Mouse (Mus musculus) adrenal gland, postnatal 10 days (tissue): ENCODE results near the gene Fzd2. TPM values are rescaled to one million over a fixed set of nuclear protein-coding genes. Genes with fewer than 3 reads are reported as not detected.
"Not testable (repeated sequence)": the region's sequence is repeated elsewhere in the genome, so short reads cannot be mapped to it uniquely, and the experiment has no call there.

Experiments
- DNase-seq: peaks from one replicate; pipeline ENCODE4 v3.0.0; 2021; ENCODE audit warnings: mixed read lengths
- long read RNA-seq, 2 experiments: library from polyadenylated mRNA; stranded (forward); transcript quantifications; one replicate each; pipeline ENCODE4 v2.0.0; 2021
- total RNA-seq, 2 experiments: library from RNA; stranded (reverse); gene quantifications; 2 replicates each; pipeline ENCODE4 v1.2.3; 2021

Gene Fzd2
- total RNA-seq: 1 to 10 TPM; 6.3 to 7.2 TPM
- long read RNA-seq, experiment 1, transcript Fzd2-201 (1 exons, 3,663 nt): major isoform, 15 of 15 reads
- long read RNA-seq, experiment 1, partial matches to known transcripts: 0 of 15 reads
- long read RNA-seq, experiment 1, other reads (novel, unspliced or antisense): 0 of 15 reads
- long read RNA-seq, experiment 2, transcript Fzd2-201 (1 exons, 3,663 nt): major isoform, 6 of 6 reads
- long read RNA-seq, experiment 2, partial matches to known transcripts: 0 of 6 reads
- long read RNA-seq, experiment 2, other reads (novel, unspliced or antisense): 0 of 6 reads

DNA sequence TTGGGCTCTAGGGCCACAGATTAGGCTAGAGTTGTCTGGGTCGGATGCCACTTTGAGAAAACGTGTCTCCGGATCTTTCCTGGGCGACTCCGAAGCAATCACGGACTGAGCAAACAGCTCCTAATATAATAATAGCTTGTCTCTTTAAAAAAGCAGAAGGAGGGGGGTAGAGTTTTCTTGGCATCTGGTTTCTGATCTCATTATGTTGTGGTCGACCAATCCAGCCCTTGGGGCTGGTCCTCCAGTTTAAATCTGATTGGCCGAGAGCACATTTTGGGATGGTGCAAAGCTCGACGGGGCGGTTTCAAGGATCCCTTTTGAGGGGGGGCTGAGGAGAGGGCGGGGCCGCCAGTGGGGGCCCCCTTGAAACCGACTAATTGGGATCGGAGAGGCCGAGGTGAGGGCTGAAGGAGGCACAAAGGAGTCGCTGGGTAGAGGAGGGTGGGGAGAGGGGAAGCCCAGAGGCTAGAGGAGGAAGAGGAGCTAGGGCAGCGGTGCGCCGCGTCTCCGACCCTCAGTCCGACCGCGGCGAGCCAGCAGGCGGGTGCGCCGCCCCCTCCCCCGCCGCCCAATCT is at the start of gene Fzd2:
TSS of gene Fzd2 (plus strand) at position 387 of the 575 bp plus-strand sequence.
- peak; percentile 86 for DNase-seq

DNA sequence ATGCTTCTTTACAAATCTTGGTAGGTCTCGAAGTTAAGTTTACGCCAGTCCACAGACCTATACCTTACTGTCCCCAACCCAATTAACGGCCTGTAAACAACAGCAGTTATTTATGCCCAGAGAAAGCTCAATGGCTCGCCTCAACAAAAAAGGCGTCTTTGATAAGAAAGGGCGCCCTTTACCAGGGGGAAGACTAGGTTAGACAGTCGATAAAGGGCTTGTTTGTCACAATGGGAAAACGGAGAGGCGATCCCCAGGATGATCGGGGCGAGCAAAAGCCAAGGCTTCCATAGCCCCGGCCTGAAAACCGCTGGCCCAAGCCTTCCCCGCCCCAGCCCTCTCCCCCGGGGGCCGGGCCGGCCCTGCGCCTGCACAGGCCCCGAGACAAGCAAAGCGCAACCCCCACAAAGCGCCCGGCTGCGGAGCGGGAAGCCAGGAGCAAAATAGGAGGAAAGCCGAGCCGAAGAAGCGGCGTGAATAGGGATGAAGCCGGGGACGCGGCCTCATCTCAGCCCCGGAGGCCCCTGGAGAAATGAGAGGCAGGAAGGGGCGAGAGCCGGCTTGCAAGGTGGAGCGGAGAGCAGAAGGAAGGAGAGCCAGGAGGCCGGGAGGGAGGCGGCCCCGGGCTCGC is 48.7 kb upstream of the Fzd2 start:
- DNase-seq: no peak

DNA sequence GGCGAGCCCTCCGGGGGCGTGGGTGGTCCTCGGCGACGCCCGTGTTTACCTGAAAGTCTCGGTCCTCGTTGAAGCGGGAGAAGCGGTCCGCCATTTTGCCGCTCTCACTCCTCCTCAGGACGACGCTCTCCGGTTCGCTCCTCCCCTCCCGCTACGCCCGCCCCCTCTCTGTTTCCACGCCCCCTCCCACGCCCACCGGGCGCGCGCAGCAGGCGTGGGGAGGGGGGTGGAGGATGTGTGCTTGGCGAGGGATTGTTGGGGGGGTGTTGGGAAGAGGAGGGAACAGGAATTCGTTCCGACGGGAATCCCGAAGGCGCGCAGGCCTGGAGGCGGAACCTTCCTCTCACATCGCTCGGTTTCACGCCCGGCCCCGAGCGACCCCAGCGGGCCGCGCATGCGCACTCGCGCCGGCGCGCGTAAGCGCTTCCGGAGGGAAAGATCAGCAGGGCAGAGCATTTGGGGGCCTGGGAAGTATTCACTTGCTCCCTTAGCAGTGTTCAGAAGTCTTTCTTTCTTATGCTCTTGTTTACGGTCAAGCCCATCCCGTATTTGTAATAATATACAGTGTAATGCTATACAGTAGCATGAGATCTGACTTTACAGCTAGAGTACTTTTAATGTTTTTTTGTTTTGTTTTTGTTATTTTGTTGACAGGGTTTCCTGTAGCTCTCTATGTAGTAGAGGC is 48.0 kb upstream of the Fzd2 start, which contains the start of gene Gpatch8:
TSS of gene Gpatch8 (minus strand) at position 362 of the 685 bp plus-strand sequence.
- peak; percentile 96 for DNase-seq

DNA sequence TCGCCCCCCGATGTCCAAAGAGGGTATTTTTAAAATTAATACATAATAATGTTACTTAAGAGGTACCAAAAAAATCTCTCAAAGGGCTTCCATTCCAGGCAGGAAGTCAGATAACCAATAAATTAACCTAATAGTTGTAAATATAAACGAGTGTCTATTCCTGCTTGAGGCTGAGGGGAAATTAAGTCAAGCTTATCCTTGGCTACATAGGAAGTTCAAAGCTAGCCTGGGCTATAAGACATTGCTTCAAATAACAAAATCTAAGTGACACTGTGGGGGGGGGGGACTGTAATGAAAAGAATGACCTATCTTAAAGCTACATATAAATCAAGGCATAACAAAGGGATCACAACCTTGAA is 47.5 kb upstream of the Fzd2 start:
- no peak for DNase-seq

DNA sequence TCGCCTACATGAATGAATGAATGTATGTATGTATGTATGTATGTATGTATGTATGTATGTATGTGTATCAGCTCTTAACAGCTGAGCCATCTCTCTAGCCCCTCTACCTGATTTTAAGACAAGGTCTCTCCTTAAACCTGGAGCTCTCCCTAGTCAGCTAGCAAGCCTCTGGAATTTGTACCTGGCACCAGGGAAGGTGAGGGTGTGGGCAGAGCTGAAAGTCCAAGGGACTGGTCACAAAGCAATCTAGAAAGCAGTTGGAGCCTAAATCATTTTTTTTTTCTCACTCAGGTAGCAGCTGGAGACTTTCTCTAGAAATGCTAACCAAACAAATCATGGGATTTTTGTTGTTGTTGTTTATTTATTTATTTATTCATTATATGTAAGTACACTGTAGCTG is 46.8 kb upstream of the Fzd2 start:
- no peak for DNase-seq

DNA sequence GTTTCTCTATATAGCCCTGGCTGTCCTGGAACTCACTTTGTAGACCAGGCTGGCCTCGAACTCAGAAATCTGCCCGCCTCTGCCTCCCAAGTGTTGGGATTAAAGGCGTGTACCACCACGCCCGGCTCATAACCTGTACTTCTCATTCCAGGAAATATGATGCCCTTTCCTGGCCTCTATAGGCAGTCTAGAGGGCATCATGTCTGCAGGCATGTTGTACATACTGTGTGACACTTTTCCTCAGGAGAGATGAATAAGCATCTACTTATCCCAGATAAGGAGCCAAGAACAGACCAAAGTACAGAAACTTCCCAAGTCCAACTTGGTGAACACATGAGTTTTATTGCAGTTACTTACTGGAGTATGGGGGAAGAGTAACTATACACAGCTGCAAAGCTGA is 45.5 kb upstream of the Fzd2 start:
- no peak for DNase-seq

DNA sequence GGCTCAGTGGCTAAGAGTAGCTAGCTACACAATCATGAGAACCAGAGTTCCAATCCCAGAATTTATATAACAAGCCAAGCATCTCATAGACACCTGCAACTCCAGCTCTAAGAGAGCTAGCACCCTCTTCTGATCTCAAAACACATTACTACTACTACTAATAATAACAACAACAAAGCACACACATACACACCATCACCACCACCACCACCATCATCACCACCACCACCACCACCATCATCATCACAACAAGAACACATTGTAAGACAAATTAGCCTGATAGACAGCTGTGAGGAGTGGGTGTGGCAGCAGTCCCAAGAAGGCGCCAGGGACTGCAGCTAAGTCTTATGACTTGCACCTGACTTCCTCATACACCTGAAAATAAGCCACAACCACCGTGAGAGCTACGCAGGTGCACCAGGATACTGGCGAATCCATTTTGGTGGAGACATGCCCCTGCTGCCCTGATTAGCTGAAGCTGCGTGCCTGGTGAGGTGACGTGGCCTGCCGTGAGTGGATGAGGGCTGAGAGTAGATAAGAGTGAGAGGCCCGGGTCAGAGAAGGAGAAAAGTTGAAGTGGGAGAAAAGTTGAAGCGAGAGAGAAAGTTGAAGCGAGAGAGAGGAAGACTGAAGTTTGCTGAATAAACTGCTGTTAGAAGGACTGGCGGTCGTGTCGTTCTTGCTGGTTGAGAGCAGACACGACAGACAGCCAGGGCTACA is 39.1 kb upstream of the Fzd2 start:
- DNase-seq: not testable (repeated sequence)

DNA sequence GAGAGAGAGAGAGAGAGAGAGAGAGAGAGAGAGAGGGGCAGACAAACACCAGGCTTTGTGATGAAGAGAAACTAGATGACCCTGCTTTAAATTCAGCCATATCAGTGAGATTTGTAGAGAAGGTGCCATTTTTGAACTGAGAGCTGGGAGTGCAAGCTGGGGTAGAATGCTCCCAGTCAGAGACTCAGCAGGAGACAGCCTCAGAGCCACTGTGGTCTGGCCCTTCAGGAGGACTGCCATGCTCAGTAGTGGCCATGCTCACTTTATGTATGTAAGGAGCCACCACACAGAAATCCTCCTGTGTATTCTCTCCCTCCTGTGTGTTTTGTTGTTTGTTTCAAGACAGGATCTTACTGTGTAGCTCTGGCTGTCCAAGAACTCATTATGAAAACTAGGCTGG is 38.5 kb upstream of the Fzd2 start:
- DNase-seq: no peak

DNA sequence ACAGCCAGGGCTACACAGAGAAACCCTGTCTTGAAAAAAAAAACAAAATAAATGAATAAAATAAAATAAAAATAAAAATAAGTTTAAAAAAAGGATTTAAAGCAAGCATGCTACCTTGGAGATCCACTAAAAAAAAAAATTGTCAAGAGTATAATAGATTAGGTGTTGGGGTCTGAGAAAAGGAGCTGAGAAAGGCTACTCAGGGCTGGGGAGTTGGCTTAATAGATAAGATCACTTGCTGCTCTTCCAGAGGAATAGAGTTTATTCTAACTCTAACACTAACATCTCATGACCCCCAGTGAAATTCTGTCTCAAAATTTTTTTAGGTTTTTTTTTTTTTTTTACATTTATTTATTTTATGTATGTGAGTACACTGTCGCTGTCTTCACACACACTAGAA is 37.9 kb upstream of the Fzd2 start:
- no peak for DNase-seq

DNA sequence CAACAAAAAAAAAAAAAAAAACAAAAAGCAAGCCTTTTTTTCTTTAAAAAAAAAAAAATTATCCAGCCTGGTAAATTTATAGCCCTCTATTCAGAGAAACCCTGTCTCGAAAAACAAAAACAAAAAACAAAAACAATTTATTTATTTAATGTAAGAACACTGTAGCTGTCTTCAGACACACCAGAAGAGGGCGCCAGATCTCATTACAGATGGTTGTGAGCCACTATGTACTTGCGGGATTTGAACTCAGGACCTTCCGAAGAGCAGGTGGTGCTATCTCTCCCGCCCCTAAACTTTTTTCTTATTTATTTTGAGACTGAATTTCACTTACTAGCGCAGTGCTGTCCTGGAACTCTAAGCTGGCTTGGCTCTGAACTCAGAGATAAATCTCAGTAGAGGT is 37.0 kb upstream of the Fzd2 start:
- DNase-seq: no peak

DNA sequence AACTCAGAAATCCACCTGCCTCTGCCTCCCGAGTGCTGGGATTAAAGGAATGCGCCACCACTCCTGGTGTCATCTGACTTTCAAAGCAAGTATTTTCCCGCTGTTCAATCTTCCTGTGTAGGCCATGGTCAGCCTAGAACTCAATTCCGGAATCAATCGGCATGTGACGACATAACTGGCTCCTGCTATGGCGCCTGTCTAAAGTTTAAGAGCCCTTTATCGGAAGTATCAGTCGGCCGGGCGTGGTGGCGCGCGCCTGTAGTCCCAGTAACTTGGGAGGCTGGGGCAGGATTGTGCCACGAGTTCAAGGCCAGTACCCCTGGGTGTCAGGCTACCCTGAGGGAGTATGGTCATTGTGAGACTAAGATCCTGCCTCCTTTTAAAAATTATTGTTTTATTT is 36.5 kb upstream of the Fzd2 start:
- DNase-seq: no peak

DNA sequence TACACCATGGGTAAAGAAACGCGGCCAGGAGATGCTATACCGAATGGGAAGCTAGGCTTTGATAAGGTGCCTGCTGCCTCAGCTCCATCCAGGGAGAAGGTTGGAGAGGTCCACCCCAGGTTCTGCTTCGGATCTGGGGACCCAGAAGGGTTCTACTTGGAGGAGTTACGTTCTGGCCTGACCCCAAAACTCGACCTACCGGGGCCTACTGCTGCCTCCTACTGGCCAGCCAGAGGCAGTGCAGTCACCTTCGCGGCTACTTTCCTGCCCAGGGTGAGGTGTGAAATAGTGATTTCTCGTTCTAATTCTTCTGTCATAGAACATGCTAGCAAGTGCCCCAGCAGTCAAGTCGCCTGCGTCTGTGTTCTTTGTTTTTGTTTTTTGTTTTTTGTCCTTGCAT is 36.0 kb upstream of the Fzd2 start:
- DNase-seq: no peak

DNA sequence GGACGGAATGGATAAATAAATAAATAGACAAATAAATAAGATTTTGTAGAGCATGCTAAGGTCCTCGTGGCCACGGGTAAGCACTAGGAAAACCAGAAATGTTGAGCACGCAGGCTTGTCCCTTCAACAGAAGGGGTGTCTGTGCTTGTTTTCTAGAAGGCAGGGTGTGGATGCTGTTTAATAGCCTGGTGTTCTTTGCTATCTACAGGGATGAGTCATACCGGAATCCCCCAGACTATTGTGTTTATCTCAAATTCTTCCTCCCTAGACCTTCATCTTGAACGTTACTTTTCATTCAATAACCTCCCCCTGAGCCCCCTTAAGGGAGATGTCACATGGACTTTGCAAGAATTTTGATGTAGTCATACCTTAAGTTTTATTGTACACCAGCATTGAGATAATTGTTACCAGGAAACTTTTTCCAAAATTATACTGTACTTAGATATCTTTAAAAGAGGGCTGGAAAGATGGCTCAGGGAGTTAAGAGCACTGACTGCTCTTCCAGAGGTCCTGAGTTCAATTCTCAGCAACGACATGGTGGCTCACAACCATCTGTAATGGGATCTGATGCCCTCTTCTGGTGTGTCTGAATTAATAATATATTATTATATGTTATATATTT is 35.3 kb upstream of the Fzd2 start:
- DNase-seq: no peak

DNA sequence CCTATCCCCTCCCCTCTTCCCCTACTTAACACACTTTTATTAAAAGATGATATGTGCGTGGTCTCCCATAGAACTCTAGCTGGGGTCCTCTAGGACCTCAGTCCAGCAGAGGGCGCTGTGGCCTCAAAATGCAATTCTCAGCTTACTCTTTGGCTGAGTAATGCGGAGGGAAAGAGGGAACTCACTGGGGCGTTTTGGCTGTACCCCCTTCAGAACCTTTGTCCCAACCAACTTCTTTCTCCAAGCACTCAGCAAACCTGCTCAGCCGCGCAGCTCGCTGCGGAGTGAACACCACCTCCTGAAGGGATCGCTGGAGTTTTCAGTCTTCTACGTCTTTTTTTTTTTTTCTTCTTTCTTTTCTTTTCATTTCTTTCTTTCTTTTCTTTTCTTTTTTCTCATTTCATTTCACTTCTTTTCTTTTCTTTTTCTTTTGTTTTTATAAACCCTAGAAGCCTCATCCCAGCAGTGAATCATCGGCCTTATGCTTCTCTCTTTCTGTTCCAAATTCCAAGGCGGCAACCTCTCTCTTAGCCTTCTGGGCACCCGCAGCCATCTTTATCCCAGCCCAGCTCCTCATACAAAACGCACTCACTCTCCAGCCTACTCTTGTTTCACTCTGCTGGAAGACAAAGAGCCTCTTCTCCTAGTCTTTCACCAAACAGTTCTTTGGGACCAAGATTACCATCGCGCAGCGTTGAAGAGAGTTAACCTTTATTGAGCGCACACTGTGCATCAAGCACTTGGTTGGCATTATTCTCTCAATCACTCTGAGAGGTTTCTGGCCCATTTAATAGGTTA is 31.1 kb upstream of the Fzd2 start:
- peak; percentile 93 for DNase-seq

DNA sequence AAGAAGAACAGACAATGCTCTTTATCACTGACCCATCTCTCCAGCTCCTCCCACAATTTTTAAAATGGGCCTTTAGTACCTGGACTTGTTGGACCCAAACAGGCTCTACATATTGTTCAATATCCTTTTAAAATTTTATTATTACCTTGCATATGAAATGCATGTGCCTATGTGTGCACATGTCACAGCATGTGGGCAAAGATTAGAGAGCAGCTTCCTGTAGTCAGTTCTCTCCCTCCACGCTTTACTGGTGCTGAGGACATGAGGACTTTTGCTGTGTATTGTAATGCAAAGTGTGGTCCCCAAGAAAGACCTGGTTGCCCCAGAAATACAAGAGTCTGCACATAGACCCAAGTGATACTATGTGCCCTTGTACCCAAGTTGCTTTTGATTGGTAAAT is 29.2 kb upstream of the Fzd2 start:
- no peak for DNase-seq

DNA sequence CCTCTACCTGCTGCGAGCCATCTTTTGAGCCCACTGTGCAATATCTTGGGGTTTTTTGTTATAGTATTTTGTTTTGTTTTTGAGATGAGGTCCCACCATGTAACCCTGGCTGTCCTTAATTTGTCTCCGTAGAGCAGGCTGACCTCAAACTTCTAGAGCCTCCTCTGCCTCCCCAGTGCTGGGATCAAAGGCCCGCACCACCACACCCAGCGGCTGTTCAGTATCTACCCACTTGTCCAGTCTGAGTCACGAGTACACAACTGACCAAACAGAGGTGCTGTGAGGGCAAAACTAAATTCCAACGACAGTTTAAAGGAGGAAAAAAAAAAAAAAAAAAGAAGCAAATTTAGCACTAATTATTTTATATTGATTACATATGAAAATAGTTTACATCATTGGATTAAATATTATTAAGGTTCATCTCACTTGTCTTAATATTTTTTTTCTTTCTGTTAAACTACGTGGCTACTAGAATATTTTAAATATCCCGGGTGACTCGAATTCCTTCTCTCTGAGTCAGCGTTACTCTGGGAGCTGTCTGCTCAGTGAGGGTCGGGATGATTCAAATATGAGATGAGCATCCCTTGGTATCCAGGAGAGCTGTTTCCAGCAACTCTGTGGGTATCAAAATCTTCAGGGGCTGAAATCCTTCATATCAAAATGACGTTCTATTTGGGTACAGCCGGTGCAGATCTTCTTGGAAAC is 28.0 kb upstream of the Fzd2 start:
- DNase-seq: no peak

DNA sequence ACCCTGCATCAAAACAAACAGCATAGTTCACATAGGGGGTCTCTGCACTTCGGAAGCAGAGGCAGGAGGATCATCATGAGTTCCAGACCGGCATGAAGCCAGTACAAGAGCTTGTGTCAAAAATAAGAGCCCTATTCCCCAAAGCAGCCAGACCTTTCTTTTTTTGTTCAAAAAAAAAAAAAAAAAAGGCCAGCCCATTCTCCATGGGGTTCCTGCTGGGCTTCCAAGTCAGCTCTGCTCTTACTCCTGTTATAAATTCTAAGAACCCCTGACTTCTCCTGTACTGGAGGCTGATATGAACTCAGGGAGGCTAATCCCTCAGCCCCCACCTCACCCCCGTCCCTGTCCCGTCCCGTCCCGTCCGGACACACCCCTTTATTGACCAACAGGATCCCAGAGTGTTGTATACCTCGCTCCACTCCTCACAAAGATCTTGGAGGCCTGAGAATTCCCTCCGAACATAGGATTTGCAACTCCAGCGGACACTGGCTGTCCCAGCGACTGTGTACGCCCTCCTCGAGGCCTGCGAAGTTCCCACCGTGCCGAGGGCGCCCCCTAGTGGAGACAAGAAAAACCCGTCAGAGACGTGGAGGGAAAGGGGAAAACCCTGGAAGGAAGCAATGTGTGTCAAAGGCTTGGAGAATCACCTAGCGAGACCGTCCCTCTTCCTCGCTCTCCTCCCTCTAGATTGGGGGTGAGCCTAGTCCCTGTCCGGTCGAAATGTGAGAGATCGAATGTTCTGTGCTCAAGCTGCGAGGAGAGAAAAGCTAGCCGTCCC is 25.7 kb upstream of the Fzd2 start:
- peak; percentile 93 for DNase-seq

DNA sequence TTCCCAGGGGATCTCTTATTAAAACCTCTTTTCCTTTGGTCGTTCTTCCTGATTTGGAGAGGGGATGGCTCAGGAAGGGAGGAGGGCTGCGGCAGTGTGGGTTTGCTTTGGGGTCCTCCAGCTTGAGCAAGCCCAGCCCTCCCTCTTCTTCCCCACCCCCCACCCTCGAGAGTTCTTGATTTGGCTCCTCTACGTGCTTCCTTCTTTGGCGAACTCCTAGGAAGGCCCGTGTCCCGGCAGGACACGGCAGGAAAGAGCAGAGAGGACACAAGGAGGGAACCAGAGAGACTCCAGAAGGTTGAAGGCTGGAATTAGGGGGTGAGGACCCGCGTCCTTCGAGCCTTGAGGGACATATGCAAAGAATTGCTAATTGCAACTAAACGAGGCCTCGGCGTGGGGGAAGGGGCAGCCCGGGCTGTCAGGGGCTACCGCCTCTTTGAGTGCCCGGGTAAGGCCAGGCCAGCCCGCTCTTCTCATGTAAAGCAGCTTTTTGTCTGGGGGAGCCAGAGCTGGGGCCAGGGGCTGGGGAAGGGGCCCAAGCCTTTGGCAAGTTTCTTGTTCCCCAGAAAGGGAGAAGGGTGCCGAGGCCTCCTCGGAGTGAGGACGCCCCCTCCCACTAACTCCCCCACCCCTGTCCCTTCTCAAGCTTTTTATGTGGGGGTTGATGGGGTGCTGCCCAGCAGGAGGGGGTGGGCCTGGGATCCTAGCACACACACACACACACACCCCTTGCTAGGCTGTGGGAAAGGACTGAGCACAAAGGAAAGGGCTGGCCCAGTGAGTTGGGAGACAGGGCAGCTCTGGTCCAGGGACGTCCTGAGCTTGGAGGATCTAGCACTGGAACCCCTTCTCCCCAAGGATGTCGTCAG is 24.8 kb upstream of the Fzd2 start, which contains the start of gene Gm11627:
TSS of gene Gm11627 (minus strand) at position 297 of the 869 bp plus-strand sequence.
- peak; percentile 23 for DNase-seq

DNA sequence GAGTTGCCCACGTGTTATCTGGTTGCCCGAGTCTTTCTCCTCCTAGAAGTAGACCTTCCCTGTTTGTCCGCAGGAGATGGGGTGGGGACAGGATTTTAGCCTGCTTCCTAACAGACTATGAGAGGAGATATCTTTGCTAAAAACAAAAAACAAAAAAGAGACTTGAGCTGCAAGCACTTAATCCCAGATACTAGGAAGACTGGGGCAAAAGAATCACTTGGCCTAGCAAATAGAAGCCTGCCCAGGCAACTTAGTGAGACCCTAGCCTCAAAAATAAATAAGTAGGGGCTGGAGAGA is 24.2 kb upstream of the Fzd2 start:
- DNase-seq: no peak
